Mouse (Mus musculus) yolk sac, embryonic 10.5 days (tissue): ENCODE results near the gene Spata32.

Experiments
- DNase-seq: peaks from one replicate; pipeline ENCODE4 v3.0.0-alpha.2; 2017; ENCODE audit warnings: low spot score

Gene Spata32

GRCm38 (mm10) chr11:103217790-103218516, at the start of gene Spata32:
Spata32 (minus strand) TSS chr11:103218432.
- peak; percentile 48 for DNase-seq

- peak; percentile 100 for DNase-seq
Measured at GRCm38 (mm10) chr11:103267346-103268219, 49.4 kb upstream of the Spata32 start, which contains the start of gene Map3k14. Map3k14 (minus strand) TSS chr11:103267472.

- DNase-seq = no peak
Measured at GRCm38 (mm10) chr11:103266729-103267345, 48.6 kb upstream of the Spata32 start.

GRCm38 (mm10) chr11:103265856-103266255, 47.6 kb upstream of the Spata32 start:
- DNase-seq = no peak

- no peak for DNase-seq
Measured at GRCm38 (mm10) chr11:103265211-103265610, 47.0 kb upstream of the Spata32 start.

- no peak for DNase-seq
Measured at GRCm38 (mm10) chr11:103264427-103265005, 46.3 kb upstream of the Spata32 start.

- DNase-seq = no peak
Measured at GRCm38 (mm10) chr11:103263551-103263950, 45.3 kb upstream of the Spata32 start.

- DNase-seq = no peak
Measured at GRCm38 (mm10) chr11:103262412-103263267, 44.4 kb upstream of the Spata32 start.

- DNase-seq = no peak
Measured at GRCm38 (mm10) chr11:103261671-103262411, 43.6 kb upstream of the Spata32 start.

GRCm38 (mm10) chr11:103260515-103261192, 42.4 kb upstream of the Spata32 start:
- DNase-seq = no peak

- DNase-seq = no peak
Measured at GRCm38 (mm10) chr11:103260034-103260433, 41.8 kb upstream of the Spata32 start.

- no peak for DNase-seq
Measured at GRCm38 (mm10) chr11:103257938-103258481, 39.8 kb upstream of the Spata32 start.

- DNase-seq = no peak
Measured at GRCm38 (mm10) chr11:103253605-103254004, 35.4 kb upstream of the Spata32 start.

- no peak for DNase-seq
Measured at GRCm38 (mm10) chr11:103252380-103252779, 34.1 kb upstream of the Spata32 start.

GRCm38 (mm10) chr11:103250324-103250723, 32.1 kb upstream of the Spata32 start:
- DNase-seq = no peak

- DNase-seq = no peak
Measured at GRCm38 (mm10) chr11:103249509-103249908, 31.3 kb upstream of the Spata32 start.

- DNase-seq = no peak
Measured at GRCm38 (mm10) chr11:103248837-103249236, 30.6 kb upstream of the Spata32 start.

- no peak for DNase-seq
Measured at GRCm38 (mm10) chr11:103247504-103248177, 29.4 kb upstream of the Spata32 start.

GRCm38 (mm10) chr11:103246731-103247290, 28.6 kb upstream of the Spata32 start:
- no peak for DNase-seq
